ENCODE assay signal across 8 mouse cellular contexts in genomic region chr4:107163756-107164587, GRCm38 (mm10). TPM values are rescaled to one million over a fixed set of nuclear protein-coding genes. Genes with fewer than 3 reads are reported as not detected.
DNase-seq lines count a peak whose midpoint lies in the region; ATAC-seq lines count a peak whose summit lies in the region.

No protein-coding gene starts in this region.

- peak; percentile 61 for ATAC-seq in intestine, embryonic 15.5 days

- H3K36me3 ChIP-seq in intestine, embryonic 15.5 days, result peaks cover 3% of the 10 kb centered on the region; the same call in 1 of the 2 replicates

- H3K4me1 ChIP-seq in intestine, embryonic 15.5 days (replicated peaks), result no peaks in the 10 kb centered on the region

- no peak overlapping the region for H3K4me3 ChIP-seq in intestine, embryonic 15.5 days (replicated peaks)

- H3K9me3 ChIP-seq in intestine, embryonic 15.5 days, result no peaks in the 10 kb centered on the region

- H3K27me3 ChIP-seq in intestine, embryonic 15.5 days (replicated peaks), result no peaks in the 10 kb centered on the region

- intact Hi-C loops in left cerebral cortex, postnatal 14 days (cut with DNase I), result loop anchor here (2.0 to 5.0 kb wide), 4 partner anchors 97 to 552 kb away; partner anchors contain the start of genes Cyb5rl, Mrpl37 and Ssbp3

- no peak overlapping the region for H3K9ac ChIP-seq in intestine, embryonic 15.5 days

- peak; percentile 77 for DNase-seq in ZHBTc4 (ENCODE audit: low read depth, low spot score)
- peak; percentile 84 to 88 for DNase-seq in cerebellum, postnatal 10 days
- peak; percentile 33 to 56 for DNase-seq in frontal cortex, postnatal 25 days (ENCODE audit: low spot score in 2 of 2)
- peak; percentile 84 to 87 for DNase-seq in left cerebral cortex, postnatal 14 days (ENCODE audit: low spot score in 2 of 2)
- peak; percentile 84 for DNase-seq in mesoderm, embryonic 11.5 days (ENCODE audit: low read depth, low spot score)
- DNase-seq in right cerebral cortex, postnatal 10 days (ENCODE audit: low spot score in 2 of 2), result peak; percentile 77 to 81
- peak; percentile 43 to 45 for DNase-seq in urinary bladder, postnatal 36 days (ENCODE audit: low spot score in 2 of 2)

- H3K4me2 ChIP-seq in intestine, embryonic 15.5 days (replicated peaks), result no peak overlapping the region

- 39% methylated on average over 9 of the region's 9 CpGs for WGBS in intestine, embryonic 15.5 days

- H3K27ac ChIP-seq in intestine, embryonic 15.5 days, result no peak overlapping the region

RNA-seq across cellular contexts. Expression of gene Tmem59, which starts 14.2 kb away (rescaled TPM):
- polyA plus RNA-seq in intestine, embryonic 15.5 days (2015; fragmentation: Nextera tagmentation; extraction: Ambion mirVana), result 394 and 425 TPM in 2 replicates
- 100 to 1,000 TPM; 193 to 195 TPM for total RNA-seq in left cerebral cortex, postnatal 14 days (2021)

RNA-seq across cellular contexts. Expression of gene Tceanc2, which starts 14.9 kb away (rescaled TPM):
- 21.8 and 35.1 TPM in 2 replicates for polyA plus RNA-seq in intestine, embryonic 15.5 days (2015; fragmentation: Nextera tagmentation; extraction: Ambion mirVana)
- 10 to 100 TPM; 17.5 to 19.8 TPM for total RNA-seq in left cerebral cortex, postnatal 14 days (2021)

RNA-seq across cellular contexts. Expression of gene Ldlrad1, which starts 45.0 kb away (rescaled TPM):
- polyA plus RNA-seq in intestine, embryonic 15.5 days (2015; fragmentation: Nextera tagmentation; extraction: Ambion mirVana), result not detected in 2 replicates
- under 1 TPM in 1 of 2 experiments, not detected in 1; 0.33 TPM for total RNA-seq in left cerebral cortex, postnatal 14 days (2021)
